ENCODE assay signal across 7 mouse cellular contexts in the genomic region with DNA sequence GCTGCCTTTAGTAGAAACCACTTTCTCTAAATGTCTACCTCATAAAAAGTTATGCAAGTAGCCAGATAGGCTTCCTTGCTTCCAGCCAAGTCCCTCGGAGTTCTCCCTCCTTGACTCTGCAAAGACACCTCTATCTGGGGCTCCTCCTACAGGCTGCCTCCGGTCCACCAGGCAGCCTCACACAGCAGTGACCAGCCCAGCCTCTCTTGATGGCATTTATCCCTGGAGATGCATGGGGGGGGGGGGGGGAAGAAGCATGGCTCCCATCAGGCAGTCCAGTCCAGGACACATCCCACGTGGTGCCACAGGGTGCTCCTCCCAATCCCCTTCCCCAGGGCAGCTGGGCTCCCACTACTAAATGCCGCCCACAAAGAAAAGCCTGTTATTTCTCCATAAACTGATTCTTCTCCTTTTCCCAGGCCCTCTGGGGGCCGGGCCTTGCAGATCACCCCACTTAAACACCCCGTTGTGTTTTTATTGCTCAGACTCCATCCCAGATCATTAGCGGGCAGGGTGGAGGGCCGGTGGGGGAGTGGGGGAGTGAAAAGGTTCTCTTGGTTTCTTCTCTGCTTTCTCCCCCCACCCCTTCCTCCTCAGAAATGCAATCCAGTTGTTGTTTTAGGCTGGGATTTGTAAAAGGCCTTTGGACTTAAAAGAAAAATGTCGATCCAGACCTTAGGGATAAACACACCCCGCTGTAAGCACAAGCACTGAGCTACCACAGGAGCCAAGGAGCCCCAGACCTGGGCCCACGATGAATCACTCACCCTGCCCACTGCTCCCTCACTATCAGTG. TPM values are rescaled to one million over a fixed set of nuclear protein-coding genes. Genes with fewer than 3 reads are reported as not detected.
A peak's percentile ranks its signal among the peaks of the same experiment; 100 is the strongest.
DNase-seq lines count a peak whose midpoint lies in the region; ATAC-seq lines count a peak whose summit lies in the region.

No protein-coding gene starts in this region.

- H3K27ac ChIP-seq in heart, embryonic 15.5 days: peak overlapping the region; percentile 85
- H3K27ac ChIP-seq in neural tube, embryonic 11.5 days (ENCODE audit: low read depth, low read length): peak overlapping the region; percentile 85

- H3K4me2 ChIP-seq in heart, embryonic 15.5 days: peak overlapping the region; percentile 7; the same call in 1 of the 2 replicates
- H3K4me2 ChIP-seq in neural tube, embryonic 11.5 days (ENCODE audit: low read depth): peak overlapping the region; percentile 25

- H3K9ac ChIP-seq in heart, embryonic 15.5 days: peak overlapping the region; percentile 26
- H3K9ac ChIP-seq in neural tube, embryonic 11.5 days (ENCODE audit: low read length): peak overlapping the region; percentile 15

- H3K36me3 ChIP-seq in heart, embryonic 15.5 days: no peaks in the 10 kb centered on the region
- H3K36me3 ChIP-seq in neural tube, embryonic 11.5 days (ENCODE audit: control insufficient read depth, insufficient read depth, low read length): no peaks in the 10 kb centered on the region

- H3K27me3 ChIP-seq in heart, embryonic 15.5 days: no peaks in the 10 kb centered on the region
- H3K27me3 ChIP-seq in neural tube, embryonic 11.5 days (ENCODE audit: control insufficient read depth, insufficient read depth, low read length): no peaks in the 10 kb centered on the region

- H3K4me1 ChIP-seq in heart, embryonic 15.5 days (replicated peaks): peaks cover 52% of the 10 kb centered on the region
- peaks cover 52% of the 10 kb centered on the region for H3K4me1 ChIP-seq in neural tube, embryonic 11.5 days (ENCODE audit: control insufficient read depth, insufficient read depth, low read length)

- no peak overlapping the region for H3K4me3 ChIP-seq in heart, embryonic 15.5 days
- H3K4me3 ChIP-seq in neural tube, embryonic 11.5 days (ENCODE audit: low read depth, low read length): no peak overlapping the region

- peak; percentile 3 for DNase-seq in NIH3T3 (ENCODE audit: low read depth)
- DNase-seq in kidney, postnatal 14 days: peak; percentile 55
- DNase-seq in neural tube, embryonic 11.5 days (ENCODE audit: low spot score): peak; percentile 65
- DNase-seq in frontal cortex, postnatal 36 days (ENCODE audit: low spot score in 2 of 2): no peak
- DNase-seq in spleen, postnatal 14 days (ENCODE audit: low spot score in 2 of 2): no peak

- WGBS in heart, embryonic 15.5 days: 16% methylated on average over 11 of the region's 11 CpGs
- 6% methylated on average over 11 of the region's 11 CpGs for WGBS in neural tube, embryonic 11.5 days

- ATAC-seq in common myeloid progenitor, adult 5-6 weeks (replicated peaks; ENCODE audit: low read depth, poor library complexity, severe bottlenecking): 0 out of 2 replicates have a peak, but pooled peaks have one; percentile 25
- no peak; the same call in none of the 2 replicates for ATAC-seq in heart, embryonic 15.5 days (replicated peaks; ENCODE audit: insufficient number of reproducible peaks, insufficient read depth, low FRiP score, low read depth)
- peak; percentile 79 for ATAC-seq in neural tube, embryonic 11.5 days (ENCODE audit: insufficient read depth, low FRiP score, low TSS enrichment)

- H3K9me3 ChIP-seq in heart, embryonic 15.5 days (replicated peaks): no peaks in the 10 kb centered on the region
- H3K9me3 ChIP-seq in neural tube, embryonic 11.5 days (ENCODE audit: control insufficient read depth, low read length): no peaks in the 10 kb centered on the region

RNA-seq across cellular contexts. Expression of gene Tspan18, which starts 55.9 kb away (rescaled TPM):
- 0.24 and 1.1 TPM in 2 replicates for total RNA-seq in common myeloid progenitor, adult 5-6 weeks (2017)
- polyA plus RNA-seq in heart, embryonic 15.5 days (2015; fragmentation: Nextera tagmentation; extraction: Ambion mirVana): 31.7 and 39.6 TPM in 2 replicates
- 71.9 and 72.3 TPM in 2 replicates for polyA plus RNA-seq in neural tube, embryonic 11.5 days (2014; fragmentation: Nextera tagmentation; extraction: Ambion mirVana)

Comparison
In these comparisons a context has a peak if more than half of its experiments do, and no peak if none do; other contexts are left out.
1. DNase-seq: peak in NIH3T3 (single experiment), kidney, postnatal 14 days (single experiment) and neural tube, embryonic 11.5 days (single experiment); none in frontal cortex, postnatal 36 days (0 of 2) and spleen, postnatal 14 days (0 of 2).